Mouse (Mus musculus): ENCODE data around the gene Atp8a2.

- TF ChIP-seq CTCF (IDR thresholded peaks at IDR 0.05; ENCODE audit: low read depth, low read length), result no peak
- TF ChIP-seq POLR2A (IDR thresholded peaks at IDR 0.05; ENCODE audit: borderline replicate concordance, low read depth, low read length), result no peak
These were observed 65.6 kb downstream of the Atp8a2 start for GRCm38 (mm10) chr14:60131196-60131876.
